Mouse (Mus musculus) cerebellum, adult 2 months (tissue): ENCODE measurements around the gene Ccdc141.

ENCODE experiments used
- CTCF ChIP-seq: fragments of 200-500 bp; IDR thresholded peaks from 2 replicates; pipeline ENCODE4 v1.5.1; 2011; ENCODE audit warnings: low read depth, mild to moderate bottlenecking, control low read depth, low read length, moderate library complexity, borderline replicate concordance; ENCODE audit not compliant: insufficient read depth
- POLR2A ChIP-seq: fragments of 200-500 bp; IDR thresholded peaks from 2 replicates; pipeline ENCODE4 v1.6.1; 2011; ENCODE audit warnings: low read length, control low read depth, borderline replicate concordance; ENCODE audit not compliant: insufficient read depth

GRCm38 (mm10) chr2:77099814-77100213 lies 70.6 kb downstream of the Ccdc141 start:
- TF ChIP-seq POLR2A: no peak
- no peak for TF ChIP-seq CTCF
